Mouse (Mus musculus) retina, adult 2 months (tissue): ENCODE data around the gene Nanog.

Experiments used
- DNase-seq: peaks from one replicate; pipeline ENCODE4 v3.0.0-alpha.2; 2012; ENCODE audit warnings: low read depth, low spot score

Nanog gene

GRCm38 (mm10) chr6:122762480-122762879 is 55.2 kb downstream of the Nanog start:
- DNase-seq: no peak

GRCm38 (mm10) chr6:122762952-122763700 is 55.8 kb downstream of the Nanog start:
- no peak for DNase-seq

DNA sequence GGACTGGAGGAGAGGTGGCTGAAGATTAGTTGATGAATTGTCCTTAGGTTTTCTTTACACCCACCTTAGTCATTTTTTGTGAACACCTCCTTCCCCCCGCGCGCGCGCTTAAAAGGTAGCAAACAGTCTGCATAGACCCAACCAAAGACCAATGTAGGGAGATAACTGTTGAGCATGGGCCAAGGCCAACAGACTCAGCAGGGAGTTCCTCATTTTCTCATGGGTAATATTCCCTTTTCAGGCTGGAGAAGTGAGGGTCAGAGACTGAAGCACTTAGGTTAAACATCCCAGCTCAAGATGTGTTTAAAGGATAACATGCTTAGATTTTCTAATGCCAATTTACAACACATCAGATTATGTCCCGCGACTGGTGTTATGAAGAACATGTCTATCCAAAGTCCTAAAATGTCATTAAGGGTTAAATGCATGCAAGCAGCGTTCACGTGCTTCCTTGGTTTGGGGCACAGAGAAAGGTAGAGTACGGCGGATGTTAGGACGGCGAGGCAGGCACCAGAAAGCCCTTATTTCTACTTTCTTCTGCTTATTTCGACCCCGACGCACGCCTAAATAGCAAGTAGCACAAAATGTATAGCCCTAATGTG is 56.7 kb downstream of the Nanog start:
- no peak for DNase-seq
